Mouse (Mus musculus) lung, adult 2 months (tissue): Measurements from ENCODE around the gene Tbc1d24. TPM values are rescaled to one million over a fixed set of nuclear protein-coding genes. Genes with fewer than 3 reads are reported as not detected.

Experiments used
- DNase-seq: peaks from one replicate; pipeline ENCODE4 v3.0.0; 2022
- H3K4me1 ChIP-seq: fragments of 200-500 bp; 2 replicates; pipeline ENCODE4 v1.6.1; 2011; ENCODE audit warnings: low read length; ENCODE audit not compliant: control insufficient read depth, insufficient read depth
- H3K4me3 ChIP-seq: fragments of 200-500 bp; replicated peaks from 2 replicates; pipeline ENCODE3; 2011; ENCODE audit warnings: low read depth, mild to moderate bottlenecking, control low read depth, low read length; ENCODE audit errors: extremely low read depth
- CTCF ChIP-seq: fragments of 200-500 bp; IDR thresholded peaks from 2 replicates; pipeline ENCODE4 v1.5.1; 2011; ENCODE audit warnings: mild to moderate bottlenecking, low read length, control low read depth; ENCODE audit not compliant: insufficient read depth
- POLR2A ChIP-seq: fragments of 200-500 bp; IDR thresholded peaks from 2 replicates; pipeline ENCODE4 v1.6.1; 2011; ENCODE audit warnings: low read depth, mild to moderate bottlenecking, control low read depth, low read length, borderline replicate concordance; ENCODE audit errors: extremely low read depth
- WGBS: fragments of 180-500 bp; shearing (Covaris S2); methylation state at CpG from one replicate; pipeline ENCODE4 v1.1.7; 2018; 5-methylcytosine and 5-hydroxymethylcytosine counted together
- polyA plus RNA-seq: library from polyadenylated mRNA; depleted of rRNA; stranded (reverse); fragments of >200 nt; gene quantifications from 2 replicates; pipeline ENCODE4 v1.2.3, GENCODE M21; 2012

The Tbc1d24 gene
- polyA plus RNA-seq, 1 experiment, result 30.2 TPM

- H3K4me1 ChIP-seq, result peaks cover 16% of the 10 kb centered on the region
- DNase-seq, result peak; percentile 59
- H3K4me3 ChIP-seq, result peak overlapping the region; percentile 60
- peak; percentile 53; the same call in 1 of the 2 replicates for TF ChIP-seq POLR2A
- peak; percentile 10; the same call in 1 of the 2 replicates for TF ChIP-seq CTCF
- WGBS, result 6% methylated on average over 37 of the region's 37 CpGs
Measured at GRCm38 (mm10) chr17:24211631-24212440, 6.5 kb upstream of the Tbc1d24 start.

GRCm38 (mm10) chr17:24210591-24210990, 5.2 kb upstream of the Tbc1d24 start:
- 82% methylated on average over 3 of the region's 3 CpGs for WGBS
- no peak for TF ChIP-seq CTCF
- no peak for TF ChIP-seq POLR2A
- Histone ChIP-seq H3K4me1 (peaks cover 20% of the 10 kb centered on the region), H3K4me3 (no peak overlapping the region)
- no peak for DNase-seq

GRCm38 (mm10) chr17:24209916-24210240, 4.5 kb upstream of the Tbc1d24 start:
- WGBS, result 78% methylated on average over 3 of the region's 3 CpGs
- H3K4me3 ChIP-seq, result no peak overlapping the region
- peaks cover 21% of the 10 kb centered on the region for H3K4me1 ChIP-seq
- TF ChIP-seq POLR2A (no peak), CTCF (no peak)
- DNase-seq, result no peak

GRCm38 (mm10) chr17:24209043-24209915, 3.9 kb upstream of the Tbc1d24 start, which contains the start of gene Ntn3:
Gene Ntn3, minus strand, starts transcription at chr17:24209531.
- WGBS, result 5% methylated on average over 42 of the region's 43 CpGs
- TF ChIP-seq CTCF, result no peak
- no peak for TF ChIP-seq POLR2A
- peak; percentile 57 for DNase-seq
- H3K4me1 ChIP-seq, result peaks cover 24% of the 10 kb centered on the region
- peak within 1 kb of the TSS; percentile 53 for H3K4me3 ChIP-seq

GRCm38 (mm10) chr17:24208641-24209042, 3.3 kb upstream of the Tbc1d24 start:
- peaks cover 24% of the 10 kb centered on the region for H3K4me1 ChIP-seq
- no peak for DNase-seq
- H3K4me3 ChIP-seq, result peak overlapping the region; percentile 53
- whole genome bisulfite sequencing, result 9% methylated on average over 29 of the region's 29 CpGs
- TF ChIP-seq POLR2A, result 0 out of 2 replicates have a peak, but pooled peaks have one; percentile 3
- TF ChIP-seq CTCF, result no peak

- peaks cover 24% of the 10 kb centered on the region for H3K4me1 ChIP-seq
- TF ChIP-seq CTCF (no peak), POLR2A (no peak)
- WGBS, result 83% methylated on average over 34 of the region's 34 CpGs
- no peak for DNase-seq
- H3K4me3 ChIP-seq, result no peak overlapping the region
Measured at GRCm38 (mm10) chr17:24207768-24208640, 2.6 kb upstream of the Tbc1d24 start.

- Histone ChIP-seq H3K4me1 (peaks cover 20% of the 10 kb centered on the region), H3K4me3 (peak overlapping the region; percentile 11)
- TF ChIP-seq CTCF (no peak), POLR2A (no peak)
- peak; percentile 36 for DNase-seq
- WGBS, result 9% methylated on average over 62 of the region's 62 CpGs
Measured at GRCm38 (mm10) chr17:24206451-24207351, 1.3 kb upstream of the Tbc1d24 start.

- peaks cover 17% of the 10 kb centered on the region for H3K4me1 ChIP-seq
- 9% methylated on average over 15 of the region's 15 CpGs for WGBS
Measured at GRCm38 (mm10) chr17:24205908-24206361, 573 bp upstream of the Tbc1d24 start.

More at GRCm38 (mm10) chr17:24205908-24206361, 573 bp upstream of the Tbc1d24 start:
- DNase-seq, result no peak
- H3K4me3 ChIP-seq, result peak overlapping the region; percentile 67
- no peak for TF ChIP-seq CTCF
- no peak for TF ChIP-seq POLR2A
